Mouse (Mus musculus): Measurements from ENCODE around the gene Scn5a.
A peak's percentile ranks its signal among the peaks of the same experiment; 100 is the strongest.

Gene Scn5a

DNA sequence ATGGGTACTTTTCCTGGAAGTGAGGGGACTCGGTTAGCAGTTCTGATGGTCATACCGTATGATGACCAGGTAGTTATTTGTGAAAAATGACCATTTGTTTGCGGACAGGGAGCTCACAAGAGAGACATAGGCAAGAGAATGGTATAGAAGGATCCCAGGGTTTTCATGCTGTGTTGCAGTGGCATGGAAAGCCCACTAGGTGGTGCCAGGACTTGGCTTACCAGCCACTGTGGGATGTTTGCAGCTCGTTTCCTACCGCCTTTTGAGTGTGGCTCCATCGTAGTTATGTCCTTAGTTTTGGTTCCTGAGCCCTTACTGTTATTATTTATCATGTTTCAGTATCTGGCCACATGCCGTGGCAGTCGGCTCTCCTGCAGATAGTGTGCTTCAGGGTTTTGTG is 118.4 kb downstream of the Scn5a start:
- no peak for DNase-seq (ENCODE audit: low spot score)

DNA sequence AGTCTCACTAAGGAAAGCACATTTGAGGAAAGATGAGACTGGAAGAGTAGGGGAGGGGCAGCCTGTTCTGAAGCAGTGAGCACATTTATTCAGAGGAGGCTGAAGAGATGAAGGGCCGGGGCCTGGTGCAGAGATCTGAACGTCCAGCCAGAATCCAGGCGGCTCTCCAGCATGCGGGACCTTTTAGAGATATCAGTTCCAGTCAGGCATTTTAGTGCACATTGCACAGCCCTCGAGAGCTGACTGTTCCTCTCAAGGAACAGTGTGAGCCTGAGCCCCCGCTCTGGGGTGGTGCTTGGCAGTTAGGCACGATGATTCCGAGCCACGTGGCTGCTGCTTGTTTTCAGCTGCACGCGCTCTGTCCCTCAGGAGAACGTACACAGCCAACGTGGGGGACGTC is 121.7 kb downstream of the Scn5a start:
- DNase-seq (ENCODE audit: low spot score), result no peak

DNA sequence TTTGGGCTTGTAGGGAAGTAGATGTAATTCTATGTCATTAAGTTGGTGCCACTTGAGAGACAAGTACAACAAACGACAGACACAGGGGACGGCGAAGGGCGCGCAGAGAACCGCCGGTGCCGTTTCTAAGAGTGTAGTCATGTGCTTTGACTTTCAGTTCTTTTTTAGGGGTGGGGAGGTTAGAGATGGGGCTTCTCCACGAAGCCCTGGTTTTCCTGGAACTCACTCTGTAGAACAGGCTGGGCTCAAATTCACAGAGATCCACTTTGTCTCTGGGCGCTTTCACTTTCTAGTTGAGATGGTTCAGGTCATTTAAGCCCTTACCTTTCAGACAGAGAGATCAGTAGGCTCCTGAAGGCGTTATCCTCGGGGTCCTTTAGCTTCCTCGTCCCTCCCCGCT is 122.8 kb downstream of the Scn5a start:
- DNase-seq (ENCODE audit: low spot score), result no peak

DNA sequence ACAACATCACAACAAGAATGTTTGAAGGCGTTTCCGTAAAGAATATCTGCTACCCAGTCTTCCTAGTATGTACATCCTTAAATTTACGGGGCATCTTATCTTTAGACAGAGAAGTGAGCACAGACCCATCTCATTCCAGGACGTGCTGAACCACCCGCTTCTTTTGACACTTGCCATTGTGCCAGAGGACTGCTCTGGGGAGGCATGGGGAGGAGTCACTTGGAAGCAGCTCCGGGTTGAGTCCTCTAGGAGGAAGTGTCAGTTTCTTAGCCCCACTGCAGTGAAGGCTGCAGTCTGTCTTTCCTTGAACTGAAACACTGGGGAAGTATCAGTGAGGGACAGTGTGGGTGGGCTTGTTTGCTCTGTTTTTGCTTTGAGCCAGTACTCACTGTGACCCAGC is 133.1 kb downstream of the Scn5a start:
- no peak for DNase-seq (ENCODE audit: low spot score)

DNA sequence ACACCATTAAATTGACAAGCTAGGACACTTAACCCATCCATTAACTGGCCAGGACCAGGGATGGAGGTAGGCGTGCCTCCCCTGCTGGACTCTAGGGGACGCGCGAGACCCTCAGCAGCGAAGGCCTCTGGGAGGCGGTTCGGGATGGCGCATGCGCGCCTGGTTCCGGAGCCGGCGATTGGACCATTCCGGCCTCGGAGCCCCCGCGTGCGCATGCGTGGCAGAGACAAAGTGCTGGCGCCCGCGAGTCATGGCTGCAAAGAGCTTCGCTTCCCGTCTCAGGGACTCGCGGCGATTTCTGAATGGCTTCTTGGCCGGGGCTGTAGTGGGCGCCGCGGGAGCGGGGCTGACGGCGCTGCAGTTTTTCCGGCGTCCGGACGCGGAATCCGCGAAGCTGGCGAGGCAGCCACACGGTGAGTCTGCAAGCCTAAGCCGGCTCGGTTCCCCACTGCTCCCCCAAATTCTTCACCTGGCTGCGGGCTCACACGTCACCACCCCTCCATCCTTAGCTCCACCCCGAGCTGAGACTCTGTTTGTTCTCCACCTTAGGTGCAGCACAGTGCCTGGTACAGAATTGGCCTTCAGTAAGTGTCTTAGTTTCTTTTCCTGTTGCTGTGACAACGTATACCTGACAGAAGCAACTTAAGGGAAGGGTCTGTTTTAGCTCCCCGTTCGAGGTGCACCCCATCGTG is 133.9 kb downstream of the Scn5a start, which contains the start of gene Exog:
Exog (plus strand) TSS at position 206 of the 692 bp plus-strand sequence.
- DNase-seq (ENCODE audit: low spot score), result peak; percentile 84

DNA sequence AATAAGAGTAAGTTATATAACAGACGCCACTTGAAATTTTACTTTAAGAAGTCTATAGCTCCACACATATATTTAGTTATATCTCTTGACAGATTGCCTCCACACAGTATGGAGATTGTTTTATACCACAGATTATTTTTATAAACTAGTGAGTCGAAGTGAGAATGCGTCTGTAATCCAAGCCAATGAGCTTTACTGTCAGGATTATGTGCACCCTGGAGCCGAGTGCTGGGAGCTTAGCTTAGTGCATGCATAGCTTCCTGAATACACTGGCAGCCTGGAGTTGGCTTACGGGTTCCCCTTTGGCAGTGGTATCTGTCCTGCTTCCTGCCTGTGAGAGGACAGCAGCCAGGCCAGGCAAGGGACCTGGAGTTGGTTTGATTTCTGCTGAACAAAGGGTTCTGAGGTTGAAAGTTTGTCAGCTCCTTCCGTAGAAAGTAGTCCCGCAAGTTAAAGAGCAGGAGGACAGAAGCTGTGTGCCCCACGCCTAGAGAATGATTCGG is 140.3 kb downstream of the Scn5a start:
- DNase-seq (ENCODE audit: low spot score), result no peak

DNA sequence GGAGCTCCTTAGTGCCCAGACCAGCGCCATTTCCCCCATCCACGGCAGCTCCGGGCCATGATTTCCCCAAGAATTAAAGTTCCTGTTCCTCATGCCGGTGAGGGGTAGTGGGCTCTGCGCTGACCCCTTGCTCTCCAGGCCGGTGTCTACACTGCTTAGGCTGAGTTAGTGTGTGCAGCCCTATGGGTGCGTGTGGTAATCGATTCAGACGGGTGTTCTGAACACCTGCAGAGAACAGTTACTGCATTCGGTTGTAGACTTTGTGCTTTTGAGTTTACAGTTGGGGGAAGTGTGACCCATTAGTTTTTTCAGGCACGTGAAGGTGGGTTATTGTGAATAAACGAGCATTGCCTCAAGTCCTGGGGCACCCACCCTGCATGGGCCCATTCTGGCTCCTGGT is 140.8 kb downstream of the Scn5a start:
- no peak for DNase-seq (ENCODE audit: low spot score)

DNA sequence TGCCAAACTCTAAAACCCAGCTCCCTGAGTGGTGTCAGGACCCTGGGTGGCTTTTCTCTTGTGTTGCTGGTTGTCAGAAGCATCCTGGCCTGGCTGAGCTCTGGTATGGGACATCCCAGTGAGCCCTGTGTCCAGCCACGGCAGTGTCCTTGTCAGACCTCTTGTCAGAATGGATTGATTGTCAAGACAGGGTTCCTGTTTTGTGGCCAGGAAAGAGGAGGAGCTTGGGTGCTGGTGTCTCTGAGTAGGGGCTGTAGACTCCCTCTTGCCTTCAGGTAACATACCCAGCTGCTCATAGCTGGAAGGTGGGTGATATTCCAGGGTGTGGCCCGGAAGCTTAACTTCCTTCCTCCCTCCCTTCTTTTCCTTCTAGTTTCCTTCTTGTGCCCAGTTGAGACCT is 143.0 kb downstream of the Scn5a start:
- no peak for DNase-seq (ENCODE audit: low spot score)

All from spleen, adult 12 weeks (tissue).